Mouse (Mus musculus) kidney, adult 2 months (tissue): ENCODE measurements around the gene Apom.

Source experiments
- CTCF ChIP-seq: fragments of 200-500 bp; conservative IDR thresholded peaks from 2 replicates; pipeline ENCODE4 v1.5.1; 2011; ENCODE audit warnings: low read depth, mild to moderate bottlenecking, control low read depth, low read length, moderate library complexity, mixed read lengths; ENCODE audit not compliant: insufficient read depth, insufficient read length
- POLR2A ChIP-seq: fragments of 200-500 bp; IDR thresholded peaks from one replicate; pipeline ENCODE4 v1.6.1; 2011; ENCODE audit warnings: low read depth, low read length, control low read depth

DNA sequence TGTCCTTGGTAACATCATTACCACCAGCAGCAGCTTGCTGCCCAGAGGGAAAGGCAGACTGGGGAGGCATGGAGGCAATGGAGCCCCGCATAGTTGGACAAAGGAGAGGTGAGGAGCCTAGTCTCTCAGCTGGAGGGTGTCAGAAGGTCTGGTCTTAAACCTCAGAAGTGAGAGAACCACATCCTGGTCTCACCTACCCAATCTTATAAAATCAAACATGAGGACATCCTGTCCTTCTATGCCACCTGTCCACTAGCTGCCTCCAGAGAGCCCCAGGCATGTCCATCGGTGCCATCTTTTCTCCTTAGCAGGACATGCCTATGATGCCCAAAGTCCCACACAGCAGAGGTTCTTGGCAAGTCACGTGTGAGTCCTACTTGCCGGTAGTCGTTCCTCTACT lies 48.2 kb upstream of the Apom start:
- no peak for TF ChIP-seq CTCF
- TF ChIP-seq POLR2A = no peak
